24 mouse cellular contexts compared by ENCODE assay signal in the genomic region with DNA sequence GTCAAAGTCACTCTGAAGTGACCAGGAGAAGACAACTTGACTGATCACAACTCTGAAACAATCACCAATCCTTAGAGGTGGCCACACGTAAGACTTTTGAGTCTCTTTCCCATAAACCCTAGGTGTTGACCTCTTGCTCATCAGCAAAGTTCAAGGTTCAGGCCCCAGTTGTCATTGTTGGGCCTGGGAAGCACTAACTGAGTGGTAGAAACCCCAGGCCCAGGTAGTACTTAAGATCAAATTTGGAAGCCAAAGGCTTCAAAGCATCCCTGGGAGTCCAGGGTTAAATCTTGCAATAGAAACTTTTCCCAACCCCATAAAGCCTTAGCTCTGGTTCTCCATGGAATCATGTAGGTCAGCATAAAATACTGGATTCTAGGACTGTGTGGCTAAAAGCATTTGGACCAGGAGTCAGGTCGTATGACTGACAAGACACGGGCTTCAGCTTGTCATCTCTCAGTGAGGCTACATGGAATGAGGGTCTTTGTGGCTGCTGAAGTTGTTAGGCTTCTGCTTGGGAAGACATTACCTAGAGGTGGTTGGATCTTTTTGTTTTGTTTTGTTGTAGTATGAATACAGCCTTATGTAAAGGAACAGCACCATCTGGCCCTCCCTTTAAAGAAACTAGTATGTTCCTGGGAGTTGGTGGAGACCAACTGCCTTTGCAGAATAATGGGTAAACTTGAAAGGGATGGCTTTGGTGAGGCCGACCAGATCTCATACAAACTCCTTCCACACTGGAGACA. TPM values are rescaled to one million over a fixed set of nuclear protein-coding genes. Genes with fewer than 3 reads are reported as not detected.
A peak's percentile ranks its signal among the peaks of the same experiment; 100 is the strongest.
DNase-seq lines count a peak whose midpoint lies in the region; ATAC-seq and TF ChIP-seq lines count a peak whose summit lies in the region.
"Had no signal": no experiment of that assay in that cellular context is flagged by ENCODE, and none has a peak within 500 bp of the region (broad histone marks: within the 10 kb centered on the region; RNA-seq: fewer than 3 reads in every experiment).

No protein-coding gene starts in this region.

- peak overlapping the region; percentile 52; the same call in 1 of the 2 replicates for H3K27ac ChIP-seq in layer of hippocampus, adult 2 months
- H3K27ac ChIP-seq: heart, embryonic 13.5 days; hindbrain, embryonic 13.5 days; kidney, postnatal 0 days; limb, embryonic 13.5 days; neural tube, embryonic 13.5 days had no signal

- ATAC-seq in erythroid progenitor cell, adult 5-6 weeks (replicated peaks; ENCODE audit: low FRiP score, poor library complexity, severe bottlenecking): peak; percentile 7; the same call in 1 of the 2 replicates
- ATAC-seq: forebrain, embryonic 14.5 days had no signal

- H3K4me3 ChIP-seq in layer of hippocampus, adult 2 months: no peak overlapping the region
- H3K4me3 ChIP-seq in lung, adult 2 months (replicated peaks; ENCODE audit: extremely low read depth, low read depth, low read length): no peak overlapping the region
- H3K4me3 ChIP-seq: heart, embryonic 13.5 days; hindbrain, embryonic 13.5 days; limb, embryonic 13.5 days; megakaryocyte, embryonic 14.5 days; neural tube, embryonic 13.5 days had no signal

- DNase-seq in layer of hippocampus, adult 2 months (ENCODE audit: low spot score in 2 of 2): no peak
- DNase-seq in layer of hippocampus, postnatal 36 days: no peak
- DNase-seq in lung, adult 2 months: no peak
- no peak for DNase-seq in lung, postnatal 36 days
- no peak for DNase-seq in adrenal gland, adult 8-10 months
- DNase-seq in thymus, postnatal 10 days (ENCODE audit: low spot score in 2 of 2): no peak
- DNase-seq: cerebellum, adult 8-10 months; gastrocnemius, postnatal 10 days; kidney, adult 2 months; lung, adult 18-20 months; lung, postnatal 14 days; midbrain, embryonic 14.5 days; right cerebral cortex, adult 18-20 months; right cerebral cortex, postnatal 4 days; thymus, adult 18-20 months; thymus, postnatal 4 days had no signal

- TF ChIP-seq CTCF in layer of hippocampus, adult 2 months (conservative IDR thresholded peaks at IDR 0.05): no peak
- no peak for TF ChIP-seq CTCF in lung, adult 2 months (IDR thresholded peaks at IDR 0.05; ENCODE audit: insufficient read depth, low read length)

- WGBS in lung, adult 2 months: 80% methylated on average over 4 of the region's 4 CpGs

- 0 out of 2 replicates have a peak, but pooled peaks have one; percentile 5 for TF ChIP-seq POLR2A in lung, adult 2 months (IDR thresholded peaks at IDR 0.05; ENCODE audit: borderline replicate concordance, extremely low read depth, low read depth, low read length)

- no peaks in the 10 kb centered on the region for H3K4me1 ChIP-seq in lung, adult 2 months (ENCODE audit: control insufficient read depth, insufficient read depth, low read length)
- H3K4me1 ChIP-seq: heart, embryonic 13.5 days; hindbrain, embryonic 13.5 days; limb, embryonic 13.5 days; neural tube, embryonic 13.5 days had no signal

RNA-seq across cellular contexts. Expression of gene Ttpal, which starts 14.0 kb away (rescaled TPM):
- total RNA-seq in layer of hippocampus, adult 2 months (2021): 10 to 100 TPM; 49.0 to 50.4 TPM
- 10 to 100 TPM; 53.0 to 54.7 TPM for total RNA-seq in layer of hippocampus, postnatal 36 days (2021)
- polyA plus RNA-seq in lung, adult 2 months (2012; rRNA removed): 23.4 and 25.8 TPM in 2 replicates
- 10.8 and 10.9 TPM in 2 replicates for total RNA-seq in erythroid progenitor cell, adult 5-6 weeks (2015; ENCODE audit: low replicate concordance)
- 6.4 and 6.8 TPM in 2 replicates for total RNA-seq in erythroid progenitor cell, adult 5-6 weeks (2017; ENCODE audit: low replicate concordance)
- 10 to 100 TPM; 26.8 to 38.6 (median 31.5) TPM for total RNA-seq in adrenal gland, adult 8-10 months (2022)

RNA-seq across cellular contexts. Expression of gene Serinc3, which starts 28.9 kb away (rescaled TPM):
- total RNA-seq in layer of hippocampus, adult 2 months (2021): 100 to 1,000 TPM; 198 to 204 TPM
- 100 to 1,000 TPM; 177 to 202 TPM for total RNA-seq in layer of hippocampus, postnatal 36 days (2021)
- polyA plus RNA-seq in lung, adult 2 months (2012; rRNA removed): 368 and 417 TPM in 2 replicates
- total RNA-seq in erythroid progenitor cell, adult 5-6 weeks (2015; ENCODE audit: low replicate concordance): 1,699 and 1,907 TPM in 2 replicates
- 1,512 and 2,069 TPM in 2 replicates for total RNA-seq in erythroid progenitor cell, adult 5-6 weeks (2017; ENCODE audit: low replicate concordance)
- 100 to 1,000 TPM; 566 to 814 (median 738) TPM for total RNA-seq in adrenal gland, adult 8-10 months (2022)

RNA-seq across cellular contexts. Expression of gene Pkig, which starts 42.1 kb away (rescaled TPM):
- 10 to 100 TPM; 93.7 to 93.9 TPM for total RNA-seq in layer of hippocampus, adult 2 months (2021)
- total RNA-seq in layer of hippocampus, postnatal 36 days (2021): 10 to 100 TPM; 86.8 to 92.5 TPM
- 167 and 180 TPM in 2 replicates for polyA plus RNA-seq in lung, adult 2 months (2012; rRNA removed)
- total RNA-seq in erythroid progenitor cell, adult 5-6 weeks (2015; ENCODE audit: low replicate concordance): 93.5 and 103 TPM in 2 replicates
- total RNA-seq in erythroid progenitor cell, adult 5-6 weeks (2017; ENCODE audit: low replicate concordance): 86.6 and 90.7 TPM in 2 replicates
- 10 to 100 TPM; 37.6 to 60.4 (median 57.4) TPM for total RNA-seq in adrenal gland, adult 8-10 months (2022)
